Mouse (Mus musculus): ENCODE results near the gene Slc4a5.

DNA sequence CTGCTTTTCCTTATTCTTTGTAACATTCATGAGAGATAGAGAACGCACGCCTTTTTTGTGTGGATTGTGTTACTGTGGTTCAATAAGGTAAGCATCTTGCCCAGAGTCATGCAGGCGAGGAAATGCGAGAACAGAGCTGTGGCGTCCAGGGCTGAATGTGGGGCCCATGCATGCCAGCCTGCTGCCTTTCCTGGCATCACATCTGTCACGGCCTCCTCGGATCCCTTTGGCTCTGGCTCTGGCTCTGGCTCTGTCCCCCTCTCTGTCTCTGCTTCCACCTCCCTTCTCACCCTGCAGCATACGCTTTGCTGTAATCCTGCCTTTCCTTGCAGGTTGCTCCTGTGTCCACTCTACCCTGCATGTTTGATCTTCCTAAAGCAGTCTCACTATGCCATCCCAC, 43.6 kb upstream of the Slc4a5 start:
- TF ChIP-seq CTCF (conservative IDR thresholded peaks at IDR 0.05; ENCODE audit: low read length) (no peak), NANOG (IDR thresholded peaks at IDR 0.05; ENCODE audit: borderline replicate concordance, low read length) (no peak)

All from E14TG2a.4 (cell line).